Mouse (Mus musculus) kidney, embryonic 14.5 days (tissue): ENCODE results near the gene Defa37. TPM values are rescaled to one million over a fixed set of nuclear protein-coding genes. Genes with fewer than 3 reads are reported as not detected.
"Not testable (repeated sequence)": the region's sequence is repeated elsewhere in the genome, so short reads cannot be mapped to it uniquely, and the experiment has no call there.

Experiments
- ATAC-seq: fragments of 200-750 bp; cut with Nextera tagmentation; 2 replicates; pipeline ENCODE4 v1.8.0; 2017; ENCODE audit warnings: moderate number of reproducible peaks, mild to moderate bottlenecking, moderate TSS enrichment, moderate library complexity; ENCODE audit not compliant: low FRiP score, low TSS enrichment
- H3K27ac ChIP-seq: fragments of 300-500 bp; sonication (generic); 2 replicates; pipeline ENCODE4 v1.5.1; 2014; ENCODE audit warnings: low read depth, mild to moderate bottlenecking, low read length, moderate library complexity, mixed read lengths
- H3K27me3 ChIP-seq: fragments of 300-500 bp; sonication (generic); 2 replicates; pipeline ENCODE4 v1.6.1; 2014; ENCODE audit warnings: mild to moderate bottlenecking, low read length; ENCODE audit not compliant: control insufficient read depth, insufficient read depth
- H3K36me3 ChIP-seq: fragments of 300-500 bp; sonication (generic); 2 replicates; pipeline ENCODE4 v1.6.1; 2014; ENCODE audit warnings: low read length, mixed read lengths; ENCODE audit not compliant: control insufficient read depth, insufficient read depth
- H3K4me1 ChIP-seq: fragments of 300-500 bp; sonication (generic); 2 replicates; pipeline ENCODE4 v1.6.1; 2014; ENCODE audit warnings: low read length, mixed read lengths; ENCODE audit not compliant: control insufficient read depth, insufficient read depth
- H3K4me2 ChIP-seq: fragments of 300-500 bp; sonication (generic); replicated peaks from 2 replicates; pipeline ENCODE4 v1.6.1; 2014; ENCODE audit warnings: low read depth, mild to moderate bottlenecking, low read length
- H3K4me3 ChIP-seq: fragments of 300-500 bp; sonication (generic); 2 replicates; pipeline ENCODE4 v1.5.1; 2014; ENCODE audit warnings: mild to moderate bottlenecking, low read length
- H3K9ac ChIP-seq: fragments of 300-500 bp; sonication (generic); 2 replicates; pipeline ENCODE4 v1.6.1; 2014; ENCODE audit warnings: low read depth, mild to moderate bottlenecking, low read length, moderate library complexity
- H3K9me3 ChIP-seq: fragments of 300-500 bp; sonication (generic); 2 replicates; pipeline ENCODE4 v1.6.1; 2016; ENCODE audit warnings: low read length; ENCODE audit not compliant: control insufficient read depth
- WGBS: fragments of 180-500 bp; shearing (Covaris S2); extraction: QIAGEN DNeasy Blood & Tissue Kit; methylation state at CpG from one replicate; pipeline ENCODE4 v1.1.7; 2014; 5-methylcytosine and 5-hydroxymethylcytosine counted together
- polyA plus RNA-seq: library from polyadenylated mRNA; unstranded; fragments of >200 nt; fragmentation: Nextera tagmentation; extraction: Ambion mirVana; gene quantifications from 2 replicates; pipeline ENCODE4 v1.2.1, GENCODE M21; 2014

Defa37 gene
- not detected in 2 replicates for polyA plus RNA-seq

DNA sequence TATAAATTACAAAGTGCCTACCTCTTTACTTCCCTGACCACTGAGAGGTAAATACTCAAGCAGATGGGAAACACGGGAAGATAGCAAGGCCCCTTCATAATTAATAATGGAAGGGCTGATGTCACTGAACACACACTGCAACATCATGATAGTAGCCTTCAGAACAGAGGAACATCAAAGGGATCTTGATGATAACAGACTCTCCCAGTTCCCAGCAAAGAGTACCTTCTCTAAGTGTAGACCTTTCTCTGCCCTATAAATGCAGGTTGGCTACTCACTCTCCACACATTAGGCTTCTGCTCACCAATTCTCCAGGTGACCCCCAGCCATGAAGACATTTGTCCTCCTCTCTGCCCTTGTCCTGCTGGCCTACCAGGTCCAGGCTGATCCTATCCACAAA is at the start of gene Defa37:
Defa37 (plus strand) TSS at position 301 of the 400 bp plus-strand sequence.
- H3K36me3 ChIP-seq, H3K27me3 ChIP-seq, ATAC-seq, H3K9ac ChIP-seq, H3K4me1 ChIP-seq, H3K27ac ChIP-seq, H3K4me2 ChIP-seq, H3K4me3 ChIP-seq, H3K9me3 ChIP-seq: not testable (repeated sequence)
- no CpG with 5 or more reads among the region's 1 CpGs for WGBS

DNA sequence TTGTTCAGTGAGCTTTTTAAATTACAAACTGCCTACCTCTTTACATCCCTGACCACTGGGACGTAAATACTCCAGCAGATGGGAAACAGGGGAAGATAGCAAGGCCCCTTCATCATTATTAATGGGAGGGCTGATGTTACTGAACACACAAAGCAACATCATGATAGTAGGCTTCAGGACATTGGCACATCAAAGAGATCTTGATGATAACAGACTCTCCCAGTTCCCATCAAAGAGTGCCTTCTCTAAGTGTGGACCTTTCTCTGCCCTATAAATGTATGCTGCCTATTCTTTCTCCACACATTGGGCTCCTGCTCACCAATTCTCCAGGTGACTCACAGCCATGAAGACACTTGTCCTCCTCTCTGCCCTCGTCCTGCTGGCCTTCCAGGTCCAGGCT is 36.5 kb upstream of the Defa37 start, which contains the start of gene Defa32:
Defa32 (plus strand) TSS at position 301 of the 400 bp plus-strand sequence.
- H3K4me1 ChIP-seq, H3K4me3 ChIP-seq, ATAC-seq, H3K9me3 ChIP-seq, H3K36me3 ChIP-seq, H3K4me2 ChIP-seq, H3K27me3 ChIP-seq, H3K27ac ChIP-seq, H3K9ac ChIP-seq: not testable (repeated sequence)
- no CpG with 5 or more reads among the region's 2 CpGs for WGBS

DNA sequence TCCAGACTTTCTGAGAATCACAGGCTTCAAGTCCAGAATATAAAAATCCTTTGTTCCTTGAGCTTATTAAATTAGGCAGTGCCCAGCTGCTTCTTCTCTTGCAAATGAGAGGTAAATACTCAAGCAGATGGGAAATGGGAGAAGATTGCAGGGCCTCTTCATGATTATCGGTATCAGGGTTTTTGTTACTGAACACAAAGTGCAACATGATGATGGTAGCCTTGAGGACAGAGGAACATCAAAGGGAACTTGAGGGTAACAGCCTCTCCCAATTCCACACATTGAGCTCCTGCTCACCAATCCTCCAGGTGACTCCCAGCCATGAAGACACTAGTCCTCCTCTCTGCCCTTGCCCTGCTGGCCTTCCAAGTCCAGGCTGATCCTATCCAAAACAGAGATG is 17.5 kb downstream of the Defa37 start, which contains the start of gene Defa28:
Defa28 (plus strand) TSS at position 301 of the 400 bp plus-strand sequence.
- not testable (repeated sequence) for ATAC-seq, H3K36me3 ChIP-seq, H3K27ac ChIP-seq, H3K4me2 ChIP-seq, H3K9ac ChIP-seq, H3K4me3 ChIP-seq, H3K27me3 ChIP-seq, H3K4me1 ChIP-seq, H3K9me3 ChIP-seq
- no CpG with 5 or more reads among the region's 1 CpGs for WGBS

DNA sequence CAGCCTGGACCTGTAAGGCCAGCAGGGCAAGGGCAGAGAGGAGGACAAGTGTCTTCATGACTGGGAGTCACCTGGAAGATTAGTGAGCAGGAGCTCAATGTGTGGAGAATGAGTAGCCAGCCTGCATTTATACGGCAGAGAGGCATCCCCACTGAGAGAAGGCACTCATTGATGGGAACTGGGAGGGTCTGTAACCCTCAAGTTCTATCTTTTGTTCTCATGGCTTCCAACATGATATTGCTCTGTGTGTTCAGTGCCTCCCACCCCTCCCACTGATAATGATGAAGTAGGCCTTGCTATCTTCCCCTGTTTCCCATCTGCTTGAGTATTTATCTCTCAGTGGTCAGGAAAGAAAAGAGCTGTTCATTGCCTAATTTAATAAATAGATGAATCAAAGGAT is 29.2 kb downstream of the Defa37 start, which contains the start of gene Gm7861:
Gm7861 (minus strand) TSS at position 101 of the 400 bp plus-strand sequence.
- not testable (repeated sequence) for ATAC-seq, H3K4me1 ChIP-seq, H3K36me3 ChIP-seq, H3K27me3 ChIP-seq, H3K27ac ChIP-seq, H3K9me3 ChIP-seq, H3K4me3 ChIP-seq, H3K4me2 ChIP-seq, H3K9ac ChIP-seq
- WGBS: no CpG with 5 or more reads among the region's 1 CpGs

Other genes starting within 250 kb of the Defa37 start
- gene Defa27, start 249.8 kb upstream of the Defa37 start, polyA plus RNA-seq: not detected in 2 replicates
- not detected in 2 replicates for gene Defa29, start 238.4 kb upstream of the Defa37 start, polyA plus RNA-seq
- not detected in 2 replicates for gene Defa2, start 186.9 kb upstream of the Defa37 start, polyA plus RNA-seq
- not detected in 2 replicates for gene Defa33, start 173.6 kb upstream of the Defa37 start, polyA plus RNA-seq
- not detected in 2 replicates for gene Defa36, start 138.0 kb upstream of the Defa37 start, polyA plus RNA-seq
- not detected in 2 replicates for gene Gm7849, start 108.8 kb upstream of the Defa37 start, polyA plus RNA-seq
- not detected in 2 replicates for gene Defa20, start 56.1 kb upstream of the Defa37 start, polyA plus RNA-seq
- not detected in 2 replicates for gene Defa32, start 36.4 kb upstream of the Defa37 start, polyA plus RNA-seq
- gene Defa28, start 17.6 kb downstream of the Defa37 start, polyA plus RNA-seq: not detected in 2 replicates
- not detected in 2 replicates for gene Gm7861, start 29.1 kb downstream of the Defa37 start, polyA plus RNA-seq
- gene Defa26, start 52.8 kb downstream of the Defa37 start, polyA plus RNA-seq: not detected in 2 replicates
- not detected in 2 replicates for gene Defa17, start 90.4 kb downstream of the Defa37 start, polyA plus RNA-seq
- gene Defa34, start 100.4 kb downstream of the Defa37 start, polyA plus RNA-seq: not detected in 2 replicates
- not detected in 2 replicates for gene AY761184, start 138.3 kb downstream of the Defa37 start, polyA plus RNA-seq
- gene Defa24, start 169.1 kb downstream of the Defa37 start, polyA plus RNA-seq: not detected in 2 replicates